Mouse (Mus musculus) liver, postnatal 0 days (tissue): ENCODE measurements around the gene Olfr557.

Source experiments
- CTCF ChIP-seq: sonication (generic); IDR thresholded peaks from 2 replicates; pipeline ENCODE4 v1.5.1; 2016; ENCODE audit warnings: antibody characterized with exemption, low read depth
- EP300 ChIP-seq: IDR thresholded peaks from 2 replicates; pipeline ENCODE4 v1.6.1; 2016; ENCODE audit warnings: antibody characterized with exemption, low read depth, mild to moderate bottlenecking

GRCm38 (mm10) chr7:102701915-102702314 is 6.2 kb downstream of the Olfr557 start, which contains the start of gene Olfr558:
- TF ChIP-seq CTCF (no peak), EP300 (no peak)
